Mouse (Mus musculus): ENCODE data around the gene Cbx7.

Cbx7 gene

GRCm38 (mm10) chr15:79970940-79971339 lies at the start of gene Cbx7:
Cbx7 (minus strand) TSS chr15:79971119.
- no peak for DNase-seq

- no peak for DNase-seq
Observed at GRCm38 (mm10) chr15:80020516-80020915, 49.6 kb upstream of the Cbx7 start.

- no peak for DNase-seq
Observed at GRCm38 (mm10) chr15:80019625-80020024, 48.7 kb upstream of the Cbx7 start.

- no peak for DNase-seq
Observed at GRCm38 (mm10) chr15:80019220-80019619, 48.3 kb upstream of the Cbx7 start.

- no peak for DNase-seq
Observed at GRCm38 (mm10) chr15:80016563-80017301, 45.8 kb upstream of the Cbx7 start.

GRCm38 (mm10) chr15:80015211-80015952 lies 44.5 kb upstream of the Cbx7 start:
- no peak for DNase-seq

GRCm38 (mm10) chr15:80014321-80015210 lies 43.6 kb upstream of the Cbx7 start, which contains the start of gene Pdgfb:
Pdgfb (minus strand) TSS chr15:80014977.
- DNase-seq, result peak; percentile 90

GRCm38 (mm10) chr15:80014031-80014320 lies 43.1 kb upstream of the Cbx7 start:
- no peak for DNase-seq

- DNase-seq, result no peak
Observed at GRCm38 (mm10) chr15:80013256-80014030, 42.5 kb upstream of the Cbx7 start.

GRCm38 (mm10) chr15:80012527-80013201 lies 41.7 kb upstream of the Cbx7 start:
- DNase-seq, result peak; percentile 91

GRCm38 (mm10) chr15:80011778-80012526 lies 41.0 kb upstream of the Cbx7 start:
- DNase-seq, result peak; percentile 66

GRCm38 (mm10) chr15:80011194-80011593 lies 40.3 kb upstream of the Cbx7 start:
- no peak for DNase-seq

- DNase-seq, result peak; percentile 72
Observed at GRCm38 (mm10) chr15:80010182-80010558, 39.3 kb upstream of the Cbx7 start.

GRCm38 (mm10) chr15:80009421-80010181 lies 38.7 kb upstream of the Cbx7 start:
- peak; percentile 54 for DNase-seq

- DNase-seq, result no peak
Observed at GRCm38 (mm10) chr15:80008461-80008860, 37.5 kb upstream of the Cbx7 start.

GRCm38 (mm10) chr15:80006156-80006555 lies 35.2 kb upstream of the Cbx7 start:
- peak; percentile 44 for DNase-seq

GRCm38 (mm10) chr15:80005436-80005835 lies 34.5 kb upstream of the Cbx7 start:
- no peak for DNase-seq

GRCm38 (mm10) chr15:80004644-80005340 lies 33.9 kb upstream of the Cbx7 start:
- peak; percentile 91 for DNase-seq

GRCm38 (mm10) chr15:80003581-80003980 lies 32.7 kb upstream of the Cbx7 start:
- DNase-seq, result no peak

GRCm38 (mm10) chr15:80001601-80002000 lies 30.7 kb upstream of the Cbx7 start:
- DNase-seq, result no peak
